Mouse (Mus musculus) CD4-positive naive resting alpha-beta T cell, adult 76 days (primary cell): ENCODE data around the gene Mfsd14a. TPM values are rescaled to one million over a fixed set of nuclear protein-coding genes. Genes with fewer than 3 reads are reported as not detected.

ENCODE experiments used
- total RNA-seq: library from RNA; stranded (reverse); gene quantifications from one replicate; pipeline ENCODE4 v1.2.4, GENCODE M21; 2023

Mfsd14a gene
- 106 TPM for total RNA-seq

DNA sequence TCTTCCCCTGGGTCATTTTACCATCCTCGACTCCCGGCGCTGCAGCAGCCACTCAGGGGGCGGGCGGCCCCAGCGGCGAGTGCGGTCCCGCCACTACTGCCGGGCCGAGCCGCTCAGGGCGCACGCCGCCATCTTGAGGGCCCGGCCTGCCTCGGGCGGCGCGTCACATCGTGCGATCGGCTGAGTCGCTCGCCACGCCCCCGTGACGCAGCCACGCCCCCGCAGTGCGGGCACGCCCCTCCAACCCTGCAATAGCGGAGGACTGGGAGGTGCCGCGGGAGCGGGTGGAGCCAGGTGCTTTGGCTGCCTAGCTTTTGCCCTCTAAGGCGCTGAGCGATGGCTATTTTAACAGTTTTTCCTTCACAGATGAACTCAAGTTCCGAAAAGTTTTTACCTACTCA, at the start of gene Mfsd14a:
Mfsd14a (minus strand) TSS at position 215 of the 401 bp plus-strand sequence.

DNA sequence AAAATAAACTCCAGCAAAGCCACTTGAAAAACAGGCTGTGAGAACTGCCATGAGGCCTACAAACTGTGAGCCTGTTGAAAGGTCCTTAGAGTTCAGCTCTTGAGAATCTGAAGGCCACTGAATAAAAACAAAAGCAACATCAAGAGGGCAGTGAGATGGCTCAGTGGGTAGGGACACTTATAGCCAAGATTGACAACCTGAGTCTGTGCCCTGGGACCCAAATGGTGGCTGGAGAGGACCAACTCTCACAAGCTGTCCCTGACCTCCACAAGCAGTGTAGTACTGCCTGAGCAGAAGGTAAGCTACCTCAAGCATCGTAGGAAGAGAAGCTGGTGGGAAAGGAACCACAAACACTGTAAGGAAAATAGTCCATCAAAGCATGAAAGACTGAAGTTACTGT, 18.7 kb upstream of the Mfsd14a start, which contains the start of gene Gm43191:
Gm43191 (minus strand) TSS at position 101 of the 400 bp plus-strand sequence.

DNA sequence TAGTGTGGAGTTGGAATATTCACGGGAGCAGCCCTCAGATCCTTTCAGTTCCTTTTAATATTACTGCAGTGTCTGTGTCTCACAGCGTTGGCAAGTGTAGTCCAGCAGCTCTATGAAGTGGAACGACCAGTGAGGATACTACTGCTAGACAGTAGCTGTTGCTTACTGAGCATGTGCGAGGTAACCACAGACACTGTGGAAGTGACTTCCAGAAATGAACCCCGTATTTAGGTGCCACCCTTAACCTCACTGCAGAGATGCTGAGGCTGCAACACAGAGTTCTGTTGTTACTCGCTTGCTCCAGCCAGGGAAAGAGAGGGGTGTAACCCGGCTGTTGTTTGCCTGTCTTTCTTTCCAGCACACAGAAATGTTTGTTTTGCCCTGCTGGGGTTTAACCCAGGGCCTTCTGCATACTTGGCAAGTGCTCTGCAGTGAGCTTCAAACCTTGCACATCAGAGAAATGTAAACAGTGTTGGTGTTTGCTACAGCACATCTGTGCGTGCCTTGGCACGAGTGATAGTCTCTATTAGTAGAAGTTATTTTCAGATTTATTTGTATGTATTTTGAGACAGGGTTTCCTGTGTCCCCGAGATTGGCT, 48.1 kb downstream of the Mfsd14a start, which contains the start of gene Trmt13:
Trmt13 (minus strand) TSS at position 293 of the 598 bp plus-strand sequence.

DNA sequence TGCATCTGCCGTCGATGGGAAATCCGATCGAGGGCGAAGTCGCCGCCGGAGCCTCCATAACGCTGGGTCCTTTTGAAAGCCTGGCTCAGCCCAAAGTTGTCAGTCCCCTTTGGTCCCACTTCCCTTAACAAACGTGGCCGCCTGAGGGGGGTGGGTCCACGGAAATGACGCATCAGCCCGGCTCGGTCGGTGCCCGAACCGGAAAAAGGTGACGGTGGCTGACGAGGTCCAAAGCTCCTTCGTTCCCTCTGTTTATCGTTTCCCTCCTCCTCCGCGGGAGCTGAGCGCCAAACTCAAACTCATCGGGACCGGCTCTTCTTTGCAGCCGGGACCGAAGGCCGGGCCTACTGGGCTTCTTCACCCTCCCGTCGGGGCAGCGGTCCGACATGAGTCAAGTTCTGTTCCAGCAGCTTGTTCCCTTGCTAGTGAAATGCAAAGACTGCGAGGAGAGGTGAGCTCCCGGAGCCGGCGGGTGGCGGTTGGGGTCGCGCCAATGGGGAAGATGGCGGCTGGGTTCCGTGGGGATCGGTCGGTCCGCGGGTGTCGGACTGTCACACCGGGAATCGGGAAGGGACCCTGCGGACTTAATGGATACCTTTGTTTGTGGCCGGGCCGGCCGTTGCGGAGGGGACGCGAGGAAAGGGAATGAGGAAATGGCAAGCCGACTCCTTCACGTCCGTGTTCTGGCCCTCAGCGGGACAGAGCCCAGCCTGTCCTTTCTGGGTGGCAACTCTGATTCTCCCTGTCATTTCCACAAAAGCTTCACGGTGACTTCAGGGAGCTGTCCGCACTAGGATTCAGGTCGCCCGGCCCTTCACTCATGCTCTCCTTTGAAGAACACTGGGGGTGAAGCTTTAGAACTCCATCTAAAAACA, 67.5 kb downstream of the Mfsd14a start, which contains the start of gene Sass6:
Sass6 (plus strand) TSS at position 255 of the 875 bp plus-strand sequence.

Other genes starting within 250 kb of the Mfsd14a start
- 12.3 TPM for gene Cdc14a, start 238.6 kb downstream of the Mfsd14a start, total RNA-seq
- gene Rtca, start 154.5 kb downstream of the Mfsd14a start, total RNA-seq: 21.0 TPM
- gene Dbt, start 149.6 kb downstream of the Mfsd14a start, total RNA-seq: 12.5 TPM
- not detected for gene Lrrc39, start 99.7 kb downstream of the Mfsd14a start, total RNA-seq
- 6.9 TPM for gene Sass6, start 67.7 kb downstream of the Mfsd14a start, total RNA-seq
- 30.9 TPM for gene Trmt13, start 48.1 kb downstream of the Mfsd14a start, total RNA-seq
- not detected for gene Gm43191, start 18.6 kb upstream of the Mfsd14a start, total RNA-seq
- 27.3 TPM for gene Slc35a3, start 50.2 kb upstream of the Mfsd14a start, total RNA-seq
- gene Agl, start 145.5 kb upstream of the Mfsd14a start, total RNA-seq: 6.8 TPM
- gene Frrs1, start 196.8 kb upstream of the Mfsd14a start, total RNA-seq: 12.8 TPM